Mouse (Mus musculus): Measurements from ENCODE around the gene Olfr584.

Olfr584 gene

DNA sequence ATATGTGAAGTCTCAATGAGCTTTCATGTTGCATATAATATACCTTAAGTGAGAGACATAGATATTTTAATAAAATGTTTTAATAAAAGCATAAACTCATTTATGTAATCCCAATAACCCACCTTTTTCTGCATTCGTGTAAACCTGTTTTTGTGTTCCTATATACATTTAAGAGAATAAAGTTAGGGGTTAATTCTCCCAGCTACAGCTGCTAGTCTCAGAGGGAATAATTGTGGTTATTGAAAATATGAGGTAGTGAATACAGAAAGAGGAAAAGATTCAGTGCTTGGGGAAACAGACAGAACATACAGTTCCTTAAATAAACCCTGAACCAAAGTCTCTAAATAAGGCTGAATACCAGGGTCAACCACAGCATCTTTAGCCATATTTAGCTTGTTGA lies at the start of gene Olfr584:
Gene Olfr584 (plus strand): TSS at position 301 of the 400 bp plus-strand sequence.
- DNase-seq, result no peak

DNA sequence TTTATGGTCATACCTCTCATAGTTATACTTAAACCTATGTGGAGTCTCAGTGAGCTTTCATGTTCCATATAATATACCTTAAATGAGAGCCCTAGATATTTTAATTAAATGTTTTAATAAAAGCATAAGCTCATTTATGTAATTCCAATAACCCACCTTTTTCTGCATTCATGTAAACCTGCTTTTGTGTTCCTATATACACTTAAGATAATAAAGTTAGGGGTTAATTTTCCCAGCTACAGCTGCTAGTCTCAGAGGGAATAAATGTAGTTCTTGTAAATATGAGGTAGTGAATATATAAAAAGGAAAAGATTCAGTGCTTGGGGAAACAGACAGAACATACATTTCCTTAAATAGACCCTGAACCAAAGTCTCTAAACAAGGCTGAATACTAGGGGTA lies 44.0 kb upstream of the Olfr584 start, which contains the start of gene Olfr582:
Gene Olfr582 (plus strand): TSS at position 301 of the 400 bp plus-strand sequence.
- DNase-seq, result no peak

DNA sequence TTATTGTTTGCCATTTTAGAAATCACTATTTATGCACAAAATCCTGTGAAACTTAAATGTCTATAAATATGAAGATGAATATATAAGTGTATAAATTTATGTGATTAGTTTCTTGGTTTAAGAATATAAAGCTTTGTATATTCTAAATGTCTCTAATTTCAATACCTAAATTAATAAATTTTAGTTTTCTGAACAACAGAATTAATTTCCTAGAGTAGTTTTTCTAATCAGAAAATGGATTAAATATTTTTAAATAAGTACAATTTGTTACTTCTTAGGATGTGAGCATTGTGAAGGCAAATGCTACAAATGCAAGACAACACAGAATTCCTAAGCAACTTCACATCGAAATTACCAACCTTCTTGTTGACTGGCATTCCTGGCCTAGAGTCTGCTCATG lies 30.7 kb upstream of the Olfr584 start, which contains the start of gene Olfr583:
Gene Olfr583 (plus strand): TSS at position 301 of the 400 bp plus-strand sequence.
- DNase-seq, result no peak

DNA sequence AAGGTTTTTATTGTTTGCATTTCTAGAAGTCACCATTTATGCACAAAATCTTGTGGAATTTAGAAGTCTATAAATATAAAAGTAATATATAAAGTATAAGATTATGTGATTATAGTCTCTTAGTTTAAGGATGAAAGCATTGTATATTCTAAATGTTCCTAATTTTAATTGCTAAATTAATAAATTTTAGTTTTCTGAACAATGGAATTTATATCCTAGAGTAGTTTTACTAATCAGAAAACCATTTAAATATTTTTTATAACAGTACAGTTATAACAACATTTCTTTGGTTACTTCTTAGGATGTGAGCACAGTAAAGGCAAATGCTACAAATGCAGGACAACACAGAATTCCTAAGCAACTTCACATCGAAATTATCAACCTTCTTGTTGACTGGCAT lies 15.7 kb downstream of the Olfr584 start, which contains the start of gene Olfr585:
Gene Olfr585 (plus strand): TSS at position 301 of the 400 bp plus-strand sequence.
- no peak for DNase-seq

DNA sequence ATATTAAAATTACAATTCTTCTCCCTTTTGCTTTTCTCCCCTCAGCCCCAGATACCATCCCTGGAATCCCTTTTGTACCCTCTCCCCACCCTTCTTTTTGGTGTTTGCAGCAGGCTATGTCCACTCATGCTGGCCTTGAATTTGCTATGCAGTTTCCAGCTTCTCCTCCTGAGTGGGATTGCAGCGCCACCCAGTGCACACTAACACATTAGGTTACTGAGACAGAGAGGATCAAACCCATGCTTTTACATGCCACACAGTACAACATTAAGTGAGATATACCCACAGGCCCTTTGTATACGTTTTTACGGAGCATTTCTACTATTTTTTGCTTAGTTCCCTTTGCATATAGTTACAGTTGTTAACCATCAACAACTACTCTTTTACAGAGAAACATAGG lies 37.7 kb downstream of the Olfr584 start:
- DNase-seq, result peak; percentile 5

DNA sequence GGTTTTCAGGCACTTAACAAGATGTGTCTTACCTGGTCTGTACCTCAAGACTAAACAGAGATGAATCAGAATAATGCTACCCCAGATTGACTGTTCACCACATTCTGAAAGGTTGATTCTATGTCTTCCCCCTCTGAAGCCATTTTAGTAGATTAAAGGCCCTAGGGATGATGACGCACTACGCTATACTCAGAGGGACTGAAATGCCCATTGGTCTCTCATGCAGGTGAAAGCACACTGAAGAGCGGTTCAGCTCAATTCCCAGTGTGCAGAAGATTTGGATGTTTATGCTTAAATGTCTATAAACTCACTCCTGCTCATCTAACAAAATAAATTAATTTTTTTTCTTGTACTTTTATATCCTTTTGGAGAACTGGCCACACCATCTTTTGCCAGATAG lies 43.9 kb downstream of the Olfr584 start, which contains the start of gene Olfr586:
Gene Olfr586 (minus strand): TSS at position 101 of the 400 bp plus-strand sequence.
- no peak for DNase-seq
